Mouse (Mus musculus) T-cell, adult 66 days (primary cell): ENCODE results near the gene Gm6760. TPM values are rescaled to one million over a fixed set of nuclear protein-coding genes. Genes with fewer than 3 reads are reported as not detected.

Source experiments
- total RNA-seq, 2 experiments: library from RNA; stranded (reverse); gene quantifications; 3 replicates in 1 of 2; 4 replicates in 1 of 2; pipeline ENCODE4 v1.2.4; 2023

Gene Gm6760
- total RNA-seq: not detected

GRCm38 (mm10) chrX:64152098-64152497 lies at the start of gene Gm6760:
TSS of gene Gm6760 (minus strand) at chrX:64152198.

GRCm38 (mm10) chrX:64173248-64173647 lies 21.2 kb upstream of the Gm6760 start, which contains the start of gene 3830417A13Rik:
TSS of gene 3830417A13Rik (plus strand) at chrX:64173548.

Other genes with a start within 250 kb of the Gm6760 start
- not detected for gene 3830417A13Rik, start 21.4 kb upstream of the Gm6760 start, total RNA-seq
- gene Slitrk4, start 124.8 kb upstream of the Gm6760 start, total RNA-seq: not detected